Mouse (Mus musculus): Measurements from ENCODE around the gene Npsr1. TPM values are rescaled to one million over a fixed set of nuclear protein-coding genes. Genes with fewer than 3 reads are reported as not detected.

Gene Npsr1
- not detected for total RNA-seq (2023)

DNA sequence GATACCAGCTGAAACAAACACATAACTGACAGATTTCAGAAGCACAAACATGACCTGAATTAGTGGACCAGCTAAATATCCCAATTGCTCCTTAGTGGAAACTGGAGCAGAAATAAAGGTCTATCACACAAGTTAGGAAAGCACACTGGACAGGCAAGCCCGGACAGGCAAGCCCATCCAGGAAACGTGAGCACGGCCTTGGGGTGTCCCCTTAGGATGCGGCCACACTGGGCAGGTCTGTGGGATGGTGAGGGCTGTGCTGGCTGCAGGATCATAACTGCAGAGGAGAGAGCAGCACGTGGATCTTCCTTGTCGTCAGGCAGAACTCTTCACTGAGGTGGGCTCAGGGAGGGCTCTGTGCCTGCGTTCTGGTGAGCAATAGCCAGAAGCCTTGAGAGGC is at the start of gene Npsr1:
Gene Npsr1, plus strand, starts transcription at position 301 of the 400 bp plus-strand sequence.

All from neutrophil, adult 59 days (primary cell).